Mouse (Mus musculus) C2C12 (cell line): ENCODE measurements around the gene Clstn1. TPM values are rescaled to one million over a fixed set of nuclear protein-coding genes. Genes with fewer than 3 reads are reported as not detected.

Experiments used
- H3K27me3 ChIP-seq: one replicate; pipeline ENCODE4 v1.6.1; 2011; ENCODE audit not compliant: control insufficient read depth, insufficient read depth, insufficient read length
- H3K36me3 ChIP-seq: one replicate; pipeline ENCODE4 v1.6.1; 2011; ENCODE audit not compliant: control insufficient read depth, insufficient read depth
- H3K4me3 ChIP-seq: one replicate; pipeline ENCODE4 v1.5.1; 2011; ENCODE audit warnings: mild to moderate bottlenecking, control low read depth; ENCODE audit not compliant: poor library complexity, insufficient read depth, severe bottlenecking
- H3K79me2 ChIP-seq: one replicate; pipeline ENCODE4 v1.6.1; 2011; ENCODE audit not compliant: control insufficient read depth, insufficient read depth
- H3K79me3 ChIP-seq: one replicate; pipeline ENCODE4 v1.6.1; 2011; ENCODE audit warnings: low read depth, control low read depth
- H3ac ChIP-seq: one replicate; pipeline ENCODE3; 2011; ENCODE audit warnings: low read depth; ENCODE audit not compliant: control insufficient read depth, insufficient read length
- CEBPB ChIP-seq: IDR thresholded peaks from one replicate; pipeline ENCODE4 v1.6.1; 2011; ENCODE audit warnings: low read depth, mild to moderate bottlenecking, control low read depth, moderate library complexity
- CTCF ChIP-seq: IDR thresholded peaks from one replicate; pipeline ENCODE4 v1.5.1; 2011; ENCODE audit not compliant: control insufficient read depth, insufficient read depth, insufficient read length
- FOSL1 ChIP-seq: IDR thresholded peaks from one replicate; pipeline ENCODE4 v1.8.0; 2011; ENCODE audit warnings: mild to moderate bottlenecking, low read length; ENCODE audit not compliant: poor library complexity, insufficient read depth, severe bottlenecking
- MAX ChIP-seq: IDR thresholded peaks from one replicate; pipeline ENCODE4 v1.6.1; 2011; ENCODE audit warnings: mild to moderate bottlenecking, control low read depth
- MYOD1 ChIP-seq: IDR thresholded peaks from one replicate; pipeline ENCODE4 v1.6.1; 2011; ENCODE audit warnings: low read depth; ENCODE audit not compliant: control insufficient read depth, insufficient read length
- MYOG ChIP-seq: IDR thresholded peaks from one replicate; pipeline ENCODE4 v1.6.1; 2011; ENCODE audit not compliant: control insufficient read depth, insufficient read length; ENCODE audit errors: extremely low read depth
- USF1 ChIP-seq: IDR thresholded peaks from one replicate; pipeline ENCODE4 v1.6.1; 2011; ENCODE audit warnings: low read depth, mild to moderate bottlenecking, control low read depth, moderate library complexity
- long read RNA-seq, 2 experiments: library from polyadenylated mRNA; unstranded; transcript quantifications; one replicate each; pipeline ENCODE4 v2.0.0; 2019 to 2020
- polyA plus RNA-seq: library from polyadenylated mRNA; unstranded; fragments of >200 nt; fragmentation: generic; extraction: Trizol; gene quantifications from one replicate; pipeline ENCODE4 v1.2.1, GENCODE M21; 2012; ENCODE audit warnings: missing spikeins

The Clstn1 gene
- polyA plus RNA-seq = 45.3 TPM
- long read RNA-seq, experiment 1, partial matches to known transcripts = 13 of 14 reads
- long read RNA-seq, experiment 1, other reads (novel, unspliced or antisense) = 0 of 14 reads
- long read RNA-seq, experiment 2, partial matches to known transcripts = 11 of 16 reads
- long read RNA-seq, experiment 2, other reads (novel, unspliced or antisense) = 5 of 16 reads

GRCm38 (mm10) chr4:149586044-149586782, at the start of gene Clstn1:
TSS of gene Clstn1 (plus strand) at chr4:149586468.
- Histone ChIP-seq H3K4me3 (peak within 1 kb of the TSS; percentile 56), H3K36me3 (no peaks in the 10 kb centered on the region), H3K79me3 (peaks cover 17% of the 10 kb centered on the region), H3ac (peak within 1 kb of the TSS; percentile 95), H3K79me2 (peaks cover 41% of the 10 kb centered on the region), H3K27me3 (peaks cover 16% of the 10 kb centered on the region)
- TF ChIP-seq FOSL1 (no peak), MYOD1 (no peak), CTCF (peak; percentile 8)

- Histone ChIP-seq H3K36me3 (peaks cover 4% of the 10 kb centered on the region), H3K79me2 (no peaks in the 10 kb centered on the region), H3ac (no peak overlapping the region), H3K27me3 (no peaks in the 10 kb centered on the region), H3K4me3 (no peak overlapping the region), H3K79me3 (no peaks in the 10 kb centered on the region)
- TF ChIP-seq MYOG (no peak), USF1 (no peak), CEBPB (no peak), MAX (no peak), FOSL1 (no peak), MYOD1 (no peak), CTCF (no peak)
Measured at GRCm38 (mm10) chr4:149539441-149539840, 46.8 kb upstream of the Clstn1 start.

- Histone ChIP-seq H3K4me3 (no peak overlapping the region), H3K79me2 (no peaks in the 10 kb centered on the region), H3K36me3 (peaks cover 14% of the 10 kb centered on the region), H3ac (peak overlapping the region; percentile 4), H3K79me3 (no peaks in the 10 kb centered on the region), H3K27me3 (no peaks in the 10 kb centered on the region)
- TF ChIP-seq FOSL1 (no peak), MYOD1 (no peak), MYOG (no peak), CTCF (no peak), MAX (no peak)
Measured at GRCm38 (mm10) chr4:149541935-149542334, 44.3 kb upstream of the Clstn1 start.

GRCm38 (mm10) chr4:149542431-149542830, 43.8 kb upstream of the Clstn1 start:
- Histone ChIP-seq H3K36me3 (peaks cover 14% of the 10 kb centered on the region), H3K4me3 (no peak overlapping the region), H3K79me3 (no peaks in the 10 kb centered on the region), H3ac (no peak overlapping the region), H3K27me3 (no peaks in the 10 kb centered on the region), H3K79me2 (no peaks in the 10 kb centered on the region)
- no peak for TF ChIP-seq MYOD1

GRCm38 (mm10) chr4:149542927-149543553, 43.2 kb upstream of the Clstn1 start:
- Histone ChIP-seq H3K36me3 (peaks cover 14% of the 10 kb centered on the region), H3K27me3 (no peaks in the 10 kb centered on the region), H3K79me2 (no peaks in the 10 kb centered on the region), H3K79me3 (no peaks in the 10 kb centered on the region), H3ac (no peak overlapping the region), H3K4me3 (no peak overlapping the region)
- TF ChIP-seq CEBPB (no peak), MYOG (no peak), MAX (no peak), CTCF (peak; percentile 85)

- Histone ChIP-seq H3K36me3 (peaks cover 18% of the 10 kb centered on the region), H3K79me2 (no peaks in the 10 kb centered on the region), H3K4me3 (no peak overlapping the region), H3K79me3 (no peaks in the 10 kb centered on the region), H3K27me3 (no peaks in the 10 kb centered on the region), H3ac (no peak overlapping the region)
- TF ChIP-seq MYOG (no peak), FOSL1 (no peak), CTCF (no peak), MAX (no peak), CEBPB (no peak), MYOD1 (no peak), USF1 (no peak)
Measured at GRCm38 (mm10) chr4:149544892-149545291, 41.4 kb upstream of the Clstn1 start.
